Mouse (Mus musculus) midbrain, embryonic 16.5 days (tissue): ENCODE results near the gene Zic2. TPM values are rescaled to one million over a fixed set of nuclear protein-coding genes. Genes with fewer than 3 reads are reported as not detected.

ENCODE experiments used
- ATAC-seq: fragments of 200-750 bp; cut with Nextera tagmentation; 2 replicates; pipeline ENCODE4 v1.8.0; 2017; ENCODE audit warnings: moderate TSS enrichment
- H3K27ac ChIP-seq: fragments of 300-500 bp; sonication (generic); 2 replicates; pipeline ENCODE4 v1.5.1; 2014; ENCODE audit warnings: mild to moderate bottlenecking, low read length, mixed read lengths
- H3K27me3 ChIP-seq: fragments of 300-500 bp; sonication (generic); 2 replicates; pipeline ENCODE4 v1.6.1; 2014; ENCODE audit warnings: low read depth, low read length, mixed read lengths; ENCODE audit not compliant: control insufficient read depth, insufficient read depth
- H3K36me3 ChIP-seq: fragments of 300-500 bp; sonication (generic); 2 replicates; pipeline ENCODE4 v1.6.1; 2014; ENCODE audit warnings: mild to moderate bottlenecking, low read length, moderate library complexity, mixed read lengths; ENCODE audit not compliant: control insufficient read depth, insufficient read depth
- H3K4me1 ChIP-seq: fragments of 300-500 bp; sonication (generic); 2 replicates; pipeline ENCODE4 v1.6.1; 2014; ENCODE audit warnings: mild to moderate bottlenecking, low read length, mixed read lengths; ENCODE audit not compliant: control insufficient read depth, insufficient read depth
- H3K4me2 ChIP-seq: fragments of 300-500 bp; sonication (generic); 2 replicates; pipeline ENCODE4 v1.6.1; 2014; ENCODE audit warnings: mild to moderate bottlenecking, low read length, mixed read lengths
- H3K4me3 ChIP-seq: fragments of 300-500 bp; sonication (generic); 2 replicates; pipeline ENCODE4 v1.5.1; 2014; ENCODE audit warnings: low read depth, mild to moderate bottlenecking, low read length, moderate library complexity, mixed read lengths
- H3K9ac ChIP-seq: fragments of 300-500 bp; sonication (generic); 2 replicates; pipeline ENCODE4 v1.6.1; 2014; ENCODE audit warnings: low read depth, low read length, mixed read lengths
- H3K9me3 ChIP-seq: fragments of 300-500 bp; sonication (generic); replicated peaks from 2 replicates; pipeline ENCODE4 v1.6.1; 2014; ENCODE audit warnings: mild to moderate bottlenecking, low read length, mixed read lengths; ENCODE audit not compliant: control insufficient read depth, poor library complexity, severe bottlenecking
- WGBS: fragments of 180-500 bp; shearing (Covaris S2); extraction: QIAGEN DNeasy Blood & Tissue Kit; methylation state at CpG from one replicate; pipeline ENCODE4 v1.1.7; 2014; 5-methylcytosine and 5-hydroxymethylcytosine counted together
- polyA plus RNA-seq: library from polyadenylated mRNA; unstranded; fragments of >200 nt; fragmentation: Nextera tagmentation; extraction: Ambion mirVana; gene quantifications from 2 replicates; pipeline ENCODE4 v1.2.1, GENCODE M21; 2015

The Zic2 gene
- polyA plus RNA-seq, 1 experiment from 2014 or later = 6.3 TPM

- peaks cover 9% of the 10 kb centered on the region; the same call in 1 of the 2 replicates for H3K4me1 ChIP-seq
- peak overlapping the region; percentile 44 for H3K4me2 ChIP-seq
- peak overlapping the region; percentile 4; the same call in 1 of the 2 replicates for H3K4me3 ChIP-seq
- H3K9ac ChIP-seq = no peak overlapping the region
- no peaks in the 10 kb centered on the region for H3K9me3 ChIP-seq
- no peaks in the 10 kb centered on the region; the same call in 1 of the 2 replicates for H3K27me3 ChIP-seq
- ATAC-seq = no peak
- H3K27ac ChIP-seq = peak overlapping the region; percentile 77; the same call in 1 of the 2 replicates
- WGBS = 15% methylated on average over 5 of the region's 5 CpGs
- no peaks in the 10 kb centered on the region for H3K36me3 ChIP-seq
Observed at GRCm38 (mm10) chr14:122472647-122473046, 2.6 kb upstream of the Zic2 start.

GRCm38 (mm10) chr14:122473211-122473751 lies 2.0 kb upstream of the Zic2 start:
- no peak for ATAC-seq
- H3K9ac ChIP-seq = peak overlapping the region; percentile 39
- peak overlapping the region; percentile 44 for H3K4me2 ChIP-seq

GRCm38 (mm10) chr14:122474041-122474890 lies 969 bp upstream of the Zic2 start:
- peaks cover 9% of the 10 kb centered on the region; the same call in 1 of the 2 replicates for H3K4me1 ChIP-seq
- H3K4me2 ChIP-seq = peak overlapping the region; percentile 44
- peak; percentile 82 for ATAC-seq
- no peaks in the 10 kb centered on the region for H3K9me3 ChIP-seq
- H3K4me3 ChIP-seq = peak overlapping the region; percentile 53
- peak overlapping the region; percentile 54 for H3K9ac ChIP-seq
- peaks cover 3% of the 10 kb centered on the region for H3K27me3 ChIP-seq
- H3K27ac ChIP-seq = peak overlapping the region; percentile 91
- under 1% methylated on average over 56 of the region's 57 CpGs for WGBS
- H3K36me3 ChIP-seq = no peaks in the 10 kb centered on the region

More at GRCm38 (mm10) chr14:122473211-122473751, 2.0 kb upstream of the Zic2 start:
- H3K27ac ChIP-seq = peak overlapping the region; percentile 77
- H3K36me3 ChIP-seq = no peaks in the 10 kb centered on the region
- H3K27me3 ChIP-seq = no peaks in the 10 kb centered on the region; the same call in 1 of the 2 replicates
- peaks cover 9% of the 10 kb centered on the region; the same call in 1 of the 2 replicates for H3K4me1 ChIP-seq
- H3K9me3 ChIP-seq = no peaks in the 10 kb centered on the region
- WGBS = 5% methylated on average over 17 of the region's 17 CpGs
- peak overlapping the region; percentile 53 for H3K4me3 ChIP-seq

GRCm38 (mm10) chr14:122475557-122476040 lies 364 bp downstream of the Zic2 start:
- Histone ChIP-seq H3K9ac (peak overlapping the region; percentile 76), H3K36me3 (no peaks in the 10 kb centered on the region), H3K4me3 (peak overlapping the region; percentile 53), H3K9me3 (no peaks in the 10 kb centered on the region), H3K27ac (peak overlapping the region; percentile 91), H3K4me1 (peaks cover 9% of the 10 kb centered on the region; the same call in 1 of the 2 replicates), H3K27me3 (peaks cover 8% of the 10 kb centered on the region), H3K4me2 (peak overlapping the region; percentile 44)
- ATAC-seq = peak; percentile 1; the same call in 1 of the 2 replicates
- under 1% methylated on average over 54 of the region's 65 CpGs for WGBS

- Histone ChIP-seq H3K27ac (peak overlapping the region; percentile 91), H3K27me3 (peaks cover 11% of the 10 kb centered on the region), H3K4me1 (peaks cover 9% of the 10 kb centered on the region; the same call in 1 of the 2 replicates), H3K9me3 (no peaks in the 10 kb centered on the region), H3K4me2 (peak overlapping the region; percentile 44), H3K4me3 (peak overlapping the region; percentile 53), H3K36me3 (no peaks in the 10 kb centered on the region), H3K9ac (peak overlapping the region; percentile 76)
- under 1% methylated on average over 62 of the region's 62 CpGs for WGBS
- no peak for ATAC-seq
Observed at GRCm38 (mm10) chr14:122476041-122476821, 996 bp downstream of the Zic2 start.

- peaks cover 15% of the 10 kb centered on the region for H3K27me3 ChIP-seq
- 1% methylated on average over 18 of the region's 18 CpGs for WGBS
- H3K4me2 ChIP-seq = peak overlapping the region; percentile 50; the same call in 1 of the 2 replicates
- H3K9me3 ChIP-seq = no peaks in the 10 kb centered on the region
- peak overlapping the region; percentile 53 for H3K4me3 ChIP-seq
- peak overlapping the region; percentile 76 for H3K9ac ChIP-seq
- peaks cover 9% of the 10 kb centered on the region; the same call in 1 of the 2 replicates for H3K4me1 ChIP-seq
- H3K36me3 ChIP-seq = no peaks in the 10 kb centered on the region
- peak overlapping the region; percentile 91 for H3K27ac ChIP-seq
- no peak for ATAC-seq
Observed at GRCm38 (mm10) chr14:122476822-122477215, 1.6 kb downstream of the Zic2 start.

GRCm38 (mm10) chr14:122477261-122477671 lies 2.0 kb downstream of the Zic2 start:
- H3K27me3 ChIP-seq = peaks cover 18% of the 10 kb centered on the region

GRCm38 (mm10) chr14:122477971-122478573 lies 2.8 kb downstream of the Zic2 start:
- peak overlapping the region; percentile 53 for H3K4me3 ChIP-seq
- WGBS = 2% methylated on average over 9 of the region's 9 CpGs
- no peaks in the 10 kb centered on the region for H3K36me3 ChIP-seq
- H3K27me3 ChIP-seq = peaks cover 20% of the 10 kb centered on the region
- H3K9me3 ChIP-seq = no peaks in the 10 kb centered on the region
- H3K27ac ChIP-seq = peak overlapping the region; percentile 91
- H3K4me2 ChIP-seq = peak overlapping the region; percentile 50
- peak overlapping the region; percentile 76 for H3K9ac ChIP-seq
- H3K4me1 ChIP-seq = peaks cover 9% of the 10 kb centered on the region; the same call in 1 of the 2 replicates
- no peak for ATAC-seq

More at GRCm38 (mm10) chr14:122477261-122477671, 2.0 kb downstream of the Zic2 start:
- 1% methylated on average over 20 of the region's 20 CpGs for WGBS
- H3K27ac ChIP-seq = peak overlapping the region; percentile 91
- H3K4me2 ChIP-seq = peak overlapping the region; percentile 50
- peak overlapping the region; percentile 53 for H3K4me3 ChIP-seq
- H3K9me3 ChIP-seq = no peaks in the 10 kb centered on the region
- no peak for ATAC-seq
- no peaks in the 10 kb centered on the region for H3K36me3 ChIP-seq
- peaks cover 9% of the 10 kb centered on the region; the same call in 1 of the 2 replicates for H3K4me1 ChIP-seq
- H3K9ac ChIP-seq = peak overlapping the region; percentile 76
